Mouse (Mus musculus) olfactory bulb, adult 2 months (tissue): ENCODE results near the gene Nyx.

Source experiments
- CTCF ChIP-seq: fragments of 200-500 bp; IDR thresholded peaks from 2 replicates; pipeline ENCODE4 v1.5.1; 2012; ENCODE audit warnings: low read depth, mild to moderate bottlenecking, low read length, moderate library complexity; ENCODE audit not compliant: insufficient read depth
- POLR2A ChIP-seq: fragments of 200-500 bp; IDR thresholded peaks from 2 replicates; pipeline ENCODE4 v1.6.1; 2012; ENCODE audit warnings: mild to moderate bottlenecking, low read depth, low read length, moderate library complexity; ENCODE audit not compliant: insufficient read depth

GRCm38 (mm10) chrX:13516451-13516850, 50.5 kb downstream of the Nyx start:
- TF ChIP-seq POLR2A (no peak), CTCF (no peak)
